Mouse (Mus musculus) midbrain, embryonic 15.5 days (tissue): ENCODE data around the gene Ankrd11. TPM values are rescaled to one million over a fixed set of nuclear protein-coding genes. Genes with fewer than 3 reads are reported as not detected.

ENCODE experiments used
- ATAC-seq: fragments of 200-750 bp; cut with Nextera tagmentation; replicated peaks from 2 replicates; pipeline ENCODE4 v1.8.0; 2017; ENCODE audit warnings: moderate TSS enrichment
- H3K27ac ChIP-seq: fragments of 300-500 bp; sonication (generic); 2 replicates; pipeline ENCODE4 v1.5.1; 2015; ENCODE audit warnings: mild to moderate bottlenecking, inconsistent platforms
- H3K27me3 ChIP-seq: fragments of 300-500 bp; sonication (generic); replicated peaks from 2 replicates; pipeline ENCODE4 v1.6.1; 2015; ENCODE audit warnings: inconsistent platforms
- H3K36me3 ChIP-seq: fragments of 300-500 bp; sonication (generic); replicated peaks from 2 replicates; pipeline ENCODE4 v1.6.1; 2015; ENCODE audit warnings: inconsistent platforms
- H3K4me1 ChIP-seq: fragments of 300-500 bp; sonication (generic); 2 replicates; pipeline ENCODE4 v1.6.1; 2015; ENCODE audit warnings: inconsistent platforms
- H3K4me2 ChIP-seq: fragments of 300-500 bp; sonication (generic); 2 replicates; pipeline ENCODE4 v1.6.1; 2015; ENCODE audit warnings: inconsistent platforms, mild to moderate bottlenecking, moderate library complexity
- H3K4me3 ChIP-seq: fragments of 300-500 bp; sonication (generic); 2 replicates; pipeline ENCODE4 v1.5.1; 2015; ENCODE audit warnings: mild to moderate bottlenecking, inconsistent platforms
- H3K9ac ChIP-seq: fragments of 300-500 bp; sonication (generic); 2 replicates; pipeline ENCODE4 v1.6.1; 2015; ENCODE audit warnings: mild to moderate bottlenecking, inconsistent platforms
- H3K9me3 ChIP-seq: fragments of 300-500 bp; sonication (generic); 2 replicates; pipeline ENCODE4 v1.6.1; 2016; ENCODE audit warnings: inconsistent platforms
- WGBS: fragments of 180-500 bp; shearing (Covaris S2); methylation state at CpG from one replicate; pipeline ENCODE4 v1.1.7; 2015; ENCODE audit warnings: mixed read lengths; 5-methylcytosine and 5-hydroxymethylcytosine counted together
- polyA plus RNA-seq: library from polyadenylated mRNA; unstranded; fragments of >200 nt; fragmentation: Nextera tagmentation; extraction: Ambion mirVana; gene quantifications from 2 replicates; pipeline ENCODE4 v1.2.1, GENCODE M21; 2015

The Ankrd11 gene
- polyA plus RNA-seq, 1 experiment from 2014 or later, result 69.4 TPM

DNA sequence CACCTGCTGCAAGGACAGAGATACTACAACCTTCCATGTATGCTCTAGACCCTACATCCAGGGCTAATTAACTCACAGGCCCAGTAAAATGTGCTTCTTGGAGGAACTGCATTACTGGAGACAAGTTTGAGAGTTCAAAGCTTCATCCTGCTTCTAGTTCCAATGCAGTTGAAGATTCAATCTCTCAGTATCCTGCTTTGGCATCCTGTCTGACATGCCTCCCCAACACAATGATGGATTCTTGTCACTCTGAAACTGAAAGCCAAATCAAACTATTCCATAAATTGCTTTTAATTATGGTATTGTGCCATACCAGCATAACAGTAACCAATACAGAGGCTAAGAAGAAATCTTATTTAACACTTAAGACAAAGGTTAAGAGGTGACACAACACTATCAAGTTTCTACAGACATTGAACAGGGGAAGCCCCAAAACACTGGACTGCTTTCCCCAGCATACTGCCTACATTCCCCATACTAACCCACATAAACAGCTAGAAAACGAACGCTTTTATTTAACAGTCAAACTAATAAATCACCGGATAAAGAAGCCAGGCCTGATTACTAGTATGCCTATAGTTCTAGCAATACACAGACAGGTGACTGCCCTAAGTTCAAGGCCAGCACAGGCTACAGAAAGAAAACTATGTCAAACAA lies 72.0 kb downstream of the Ankrd11 start:
- Histone ChIP-seq H3K36me3 (no peaks in the 10 kb centered on the region), H3K9me3 (no peaks in the 10 kb centered on the region), H3K4me2 (no peak overlapping the region), H3K27ac (no peak overlapping the region), H3K27me3 (no peaks in the 10 kb centered on the region), H3K9ac (no peak overlapping the region), H3K4me1 (no peaks in the 10 kb centered on the region), H3K4me3 (no peak overlapping the region)
- ATAC-seq, result no peak
- WGBS, result 98% methylated on average over 3 of the region's 3 CpGs

DNA sequence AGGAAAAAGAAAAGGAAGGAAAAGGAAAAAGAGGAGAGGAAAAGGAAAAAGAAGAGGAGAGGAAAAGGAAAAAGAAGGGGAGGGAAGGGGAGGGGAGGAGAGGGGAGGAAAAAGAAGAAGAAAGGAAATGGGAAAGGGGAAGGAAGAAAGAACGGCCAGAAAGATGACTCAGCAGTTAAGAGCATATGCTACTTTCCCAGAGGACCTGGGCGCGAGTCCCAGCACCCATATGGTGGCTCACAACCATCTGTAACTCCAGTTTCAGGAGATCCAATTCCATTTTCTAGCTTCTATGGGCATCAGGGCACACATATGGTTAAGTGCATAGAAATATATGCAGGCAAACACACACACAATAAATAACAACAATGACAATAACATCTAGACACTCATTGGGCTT lies 73.9 kb downstream of the Ankrd11 start:
- Histone ChIP-seq H3K9me3 (no peaks in the 10 kb centered on the region), H3K36me3 (no peaks in the 10 kb centered on the region), H3K4me2 (no peak overlapping the region), H3K27ac (no peak overlapping the region), H3K27me3 (no peaks in the 10 kb centered on the region), H3K4me3 (no peak overlapping the region), H3K4me1 (no peaks in the 10 kb centered on the region), H3K9ac (no peak overlapping the region)
- 97% methylated on average over 3 of the region's 3 CpGs for WGBS
- no peak for ATAC-seq

DNA sequence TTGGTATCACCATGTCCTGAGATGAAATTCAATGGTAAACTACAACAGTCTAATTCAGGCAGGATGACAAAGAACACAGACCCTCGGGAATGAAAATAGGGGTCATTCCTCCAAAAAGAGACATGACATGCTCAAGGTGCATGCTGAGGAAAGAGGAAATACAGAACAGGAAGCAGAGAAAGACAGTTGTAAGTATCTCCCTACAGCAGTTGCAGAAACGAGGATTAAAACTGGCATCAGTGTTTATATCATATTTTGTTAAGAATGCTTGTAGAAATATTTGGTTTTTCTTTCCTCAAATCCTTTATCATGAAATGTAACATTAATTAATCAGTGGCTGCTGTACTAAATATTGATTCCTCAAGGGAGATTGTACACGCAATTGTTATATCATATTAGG lies 75.4 kb downstream of the Ankrd11 start:
- 82% methylated on average over 3 of the region's 3 CpGs for WGBS
- ATAC-seq, result no peak

DNA sequence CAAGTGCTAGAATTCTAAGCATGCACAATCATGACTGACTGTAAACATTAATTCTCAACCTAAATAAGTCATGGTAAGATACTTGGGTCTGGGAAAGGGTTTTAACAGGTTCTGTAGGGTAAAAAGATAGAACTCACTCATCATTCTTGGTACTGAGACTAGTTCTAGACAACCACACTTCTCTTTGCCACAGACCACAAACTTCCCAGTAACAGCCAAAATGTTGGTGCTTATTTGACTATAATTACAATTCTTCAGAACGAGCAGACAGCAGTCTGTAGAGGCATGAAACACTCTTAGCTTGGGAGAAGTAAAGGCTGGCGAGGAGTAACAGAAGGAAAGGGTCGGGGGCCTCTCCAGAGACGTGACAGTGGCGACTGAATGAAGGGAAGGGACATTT lies 80.0 kb downstream of the Ankrd11 start:
- no peaks in the 10 kb centered on the region for H3K36me3 ChIP-seq
- H3K9me3 ChIP-seq, result no peaks in the 10 kb centered on the region
- no peak overlapping the region for H3K9ac ChIP-seq
- WGBS, result 52% methylated on average over 5 of the region's 5 CpGs
- H3K27me3 ChIP-seq, result no peaks in the 10 kb centered on the region
- H3K27ac ChIP-seq, result no peak overlapping the region
- no peak for ATAC-seq
- peaks cover 18% of the 10 kb centered on the region for H3K4me1 ChIP-seq
- no peak overlapping the region for H3K4me2 ChIP-seq
- no peak overlapping the region for H3K4me3 ChIP-seq

More for the DNA sequence above, 75.4 kb downstream of the Ankrd11 start:
- Histone ChIP-seq H3K9me3 (no peaks in the 10 kb centered on the region), H3K27ac (no peak overlapping the region), H3K9ac (no peak overlapping the region), H3K4me1 (peaks cover 9% of the 10 kb centered on the region; the same call in 1 of the 2 replicates), H3K27me3 (no peaks in the 10 kb centered on the region), H3K4me3 (no peak overlapping the region), H3K4me2 (no peak overlapping the region), H3K36me3 (no peaks in the 10 kb centered on the region)

DNA sequence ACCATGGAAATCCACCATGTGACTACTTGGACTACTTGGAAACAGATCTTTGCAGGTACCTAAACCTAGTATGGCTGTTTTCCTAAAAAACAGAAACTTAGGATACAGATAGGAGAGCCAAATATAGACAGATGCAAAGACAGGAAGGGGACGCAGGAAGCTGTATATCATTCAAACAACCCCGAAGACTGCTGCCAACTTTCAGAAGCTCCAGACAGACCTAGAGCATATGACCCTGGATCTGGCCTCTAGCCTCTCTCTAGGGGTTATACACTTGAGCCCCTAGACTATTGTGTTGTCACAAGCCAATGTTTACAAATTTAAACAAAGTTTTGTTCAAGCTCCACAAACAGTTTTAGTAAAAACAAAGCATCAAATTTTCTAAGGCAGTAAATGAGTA lies 80.6 kb downstream of the Ankrd11 start:
- WGBS, result 77% methylated on average over 2 of the region's 2 CpGs
- no peak for ATAC-seq
- H3K9me3 ChIP-seq, result no peaks in the 10 kb centered on the region

DNA sequence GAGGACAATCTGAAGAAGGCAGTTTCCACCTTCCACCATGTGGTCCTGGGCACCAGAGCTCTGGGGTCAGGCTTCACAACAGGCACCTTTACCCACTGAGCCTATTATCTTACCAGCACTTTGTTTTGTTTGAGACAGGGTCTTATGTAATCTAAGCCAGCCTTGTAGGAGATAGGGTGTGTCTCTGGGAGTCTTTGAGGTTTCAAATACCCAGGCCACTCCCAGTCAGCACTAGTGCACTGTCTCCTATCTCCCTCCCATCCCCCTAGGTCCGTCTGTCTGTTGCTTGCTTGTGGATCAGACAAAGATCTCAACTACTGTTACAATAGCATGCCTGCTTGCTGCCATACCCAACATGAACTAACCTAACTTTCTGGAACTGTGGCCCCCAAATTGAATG lies 81.1 kb downstream of the Ankrd11 start:
- no peak for ATAC-seq
- WGBS, result 23% methylated on average over 1 of the region's 1 CpGs
- Histone ChIP-seq H3K4me2 (no peak overlapping the region), H3K27ac (no peak overlapping the region), H3K27me3 (no peaks in the 10 kb centered on the region), H3K9ac (no peak overlapping the region), H3K4me1 (peaks cover 18% of the 10 kb centered on the region), H3K9me3 (no peaks in the 10 kb centered on the region), H3K4me3 (no peak overlapping the region), H3K36me3 (no peaks in the 10 kb centered on the region)

More for the DNA sequence above, 80.6 kb downstream of the Ankrd11 start:
- H3K9ac ChIP-seq, result no peak overlapping the region
- no peak overlapping the region for H3K4me3 ChIP-seq
- no peak overlapping the region for H3K27ac ChIP-seq
- no peaks in the 10 kb centered on the region for H3K27me3 ChIP-seq
- H3K36me3 ChIP-seq, result no peaks in the 10 kb centered on the region
- no peak overlapping the region for H3K4me2 ChIP-seq
- peaks cover 18% of the 10 kb centered on the region for H3K4me1 ChIP-seq

DNA sequence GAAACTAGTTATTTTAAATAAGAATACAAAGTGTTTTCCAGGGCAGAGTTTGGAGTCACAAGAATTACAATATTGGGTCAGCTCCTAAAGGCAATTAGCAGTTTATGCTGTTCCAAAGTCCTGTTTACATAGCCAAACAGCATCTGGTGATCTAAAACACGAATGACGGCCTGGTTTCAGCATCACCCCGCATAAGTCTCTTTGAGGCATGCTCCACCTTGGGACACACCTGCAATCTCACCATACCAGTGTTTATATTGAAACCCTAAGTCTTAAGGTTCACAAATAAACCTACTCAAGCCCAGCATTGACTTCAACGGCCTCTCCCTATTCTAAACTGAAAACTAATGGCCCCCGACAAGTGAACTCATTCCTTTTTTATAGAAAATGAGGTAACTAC lies 81.8 kb downstream of the Ankrd11 start:
- Histone ChIP-seq H3K36me3 (no peaks in the 10 kb centered on the region), H3K4me3 (no peak overlapping the region), H3K9ac (no peak overlapping the region), H3K27me3 (no peaks in the 10 kb centered on the region), H3K4me1 (peaks cover 18% of the 10 kb centered on the region), H3K27ac (no peak overlapping the region), H3K9me3 (no peaks in the 10 kb centered on the region), H3K4me2 (no peak overlapping the region)
- ATAC-seq, result no peak
- WGBS, result 90% methylated on average over 5 of the region's 5 CpGs

DNA sequence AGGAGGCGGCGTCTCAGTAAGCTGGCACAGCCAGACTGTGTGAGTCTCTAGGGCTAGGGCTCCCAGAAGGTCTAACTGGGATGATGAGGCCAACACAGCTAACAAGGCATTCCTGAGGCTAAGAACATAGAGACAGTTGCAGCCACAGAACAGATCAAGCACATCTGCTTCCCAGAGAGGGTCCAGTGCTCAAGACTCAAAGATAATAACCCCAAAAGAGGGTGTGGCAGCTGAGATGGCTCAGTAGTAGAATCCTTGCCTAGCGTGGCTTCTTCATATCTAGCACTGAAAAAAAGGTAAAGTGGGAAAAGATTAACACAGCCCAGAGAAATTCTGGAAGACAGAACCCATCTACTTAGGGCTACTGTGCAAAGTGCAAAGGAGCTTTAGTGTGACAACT lies 86.1 kb downstream of the Ankrd11 start:
- 93% methylated on average over 3 of the region's 3 CpGs for WGBS
- H3K9ac ChIP-seq, result no peak overlapping the region
- peaks cover 13% of the 10 kb centered on the region; the same call in 1 of the 2 replicates for H3K4me1 ChIP-seq
- no peak overlapping the region for H3K4me2 ChIP-seq
- H3K36me3 ChIP-seq, result no peaks in the 10 kb centered on the region
- no peaks in the 10 kb centered on the region for H3K9me3 ChIP-seq
- H3K4me3 ChIP-seq, result no peak overlapping the region
- no peaks in the 10 kb centered on the region for H3K27me3 ChIP-seq
- H3K27ac ChIP-seq, result no peak overlapping the region
- ATAC-seq, result no peak

DNA sequence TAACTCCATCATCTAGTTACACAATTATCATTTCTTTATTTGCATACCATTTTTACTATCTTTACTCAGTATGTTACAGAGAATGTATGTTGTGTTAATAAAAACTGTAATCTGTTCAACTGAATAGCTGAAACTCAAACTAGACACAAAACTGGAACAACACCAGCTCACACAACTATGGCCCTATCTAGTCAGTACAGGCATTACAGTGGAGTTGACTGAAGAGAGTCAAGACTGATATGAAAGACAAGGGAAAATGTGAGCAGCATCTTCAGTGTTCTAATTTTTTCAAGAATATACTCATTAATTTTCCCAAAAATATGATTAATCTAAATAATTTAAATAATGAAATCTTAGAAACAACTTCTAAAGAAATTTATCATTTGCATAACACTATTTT lies 86.9 kb downstream of the Ankrd11 start:
- Histone ChIP-seq H3K36me3 (no peaks in the 10 kb centered on the region), H3K4me2 (no peak overlapping the region), H3K9me3 (no peaks in the 10 kb centered on the region), H3K27ac (no peak overlapping the region), H3K9ac (no peak overlapping the region), H3K4me3 (no peak overlapping the region), H3K4me1 (peaks cover 11% of the 10 kb centered on the region; the same call in 1 of the 2 replicates), H3K27me3 (no peaks in the 10 kb centered on the region)
- ATAC-seq, result no peak

DNA sequence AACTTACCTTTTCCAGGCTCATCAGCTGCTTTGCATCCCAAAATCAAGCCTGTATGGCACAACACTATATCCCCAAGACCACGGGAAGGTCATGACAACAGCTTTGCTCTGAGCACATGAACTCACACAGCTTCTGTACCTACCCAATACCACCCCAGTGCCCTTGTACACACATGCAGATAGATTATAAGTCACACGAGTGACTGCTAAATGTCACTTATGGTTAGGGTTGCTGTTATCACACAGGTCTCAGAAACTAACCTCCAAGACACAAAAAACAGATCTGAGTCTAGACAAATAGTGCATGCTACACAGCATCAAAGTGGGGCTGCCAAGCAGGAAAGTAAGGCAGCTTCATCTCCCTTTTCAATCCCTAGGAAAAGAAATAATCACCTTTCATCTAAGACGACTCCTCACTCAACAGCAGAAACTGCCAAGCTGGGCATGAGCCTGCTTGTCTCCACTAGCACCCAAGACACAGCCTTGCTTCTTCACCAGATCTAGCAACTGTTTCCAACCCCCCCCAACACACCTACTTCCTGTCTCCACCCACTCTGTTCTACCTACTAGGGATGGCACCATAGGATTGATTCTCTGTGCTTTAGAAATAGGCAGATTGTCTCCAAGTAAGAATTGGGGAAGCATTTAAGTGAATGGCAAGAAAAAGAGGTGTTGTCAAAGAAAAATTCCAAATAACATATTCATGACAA lies 87.8 kb downstream of the Ankrd11 start:
- 88% methylated on average over 3 of the region's 3 CpGs for WGBS
- no peak for ATAC-seq
- H3K9ac ChIP-seq, result no peak overlapping the region
- no peak overlapping the region for H3K4me2 ChIP-seq
- H3K9me3 ChIP-seq, result no peaks in the 10 kb centered on the region
- H3K27me3 ChIP-seq, result no peaks in the 10 kb centered on the region
- H3K4me3 ChIP-seq, result no peak overlapping the region
- H3K36me3 ChIP-seq, result no peaks in the 10 kb centered on the region
- H3K27ac ChIP-seq, result no peak overlapping the region
- H3K4me1 ChIP-seq, result peaks cover 21% of the 10 kb centered on the region

DNA sequence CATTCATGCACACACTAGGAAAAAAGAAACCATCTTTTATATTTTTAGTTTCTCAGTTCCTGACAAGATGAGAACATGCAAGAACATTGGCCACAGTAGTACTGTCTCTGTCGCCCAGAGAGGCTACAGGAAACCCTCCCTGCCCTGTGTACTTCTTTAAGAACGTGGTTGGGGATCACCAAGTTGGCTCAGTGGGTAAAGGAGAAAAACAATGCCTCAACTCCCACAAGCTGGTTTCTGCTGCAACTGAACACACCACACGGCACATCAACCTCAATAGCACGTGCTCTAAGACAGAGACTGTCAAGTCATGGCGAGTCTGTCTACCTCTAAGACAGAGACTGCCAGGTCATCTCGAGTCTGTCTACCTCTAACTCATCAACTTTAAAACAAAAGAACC lies 89.0 kb downstream of the Ankrd11 start:
- Histone ChIP-seq H3K27ac (no peak overlapping the region), H3K9me3 (no peaks in the 10 kb centered on the region), H3K27me3 (no peaks in the 10 kb centered on the region), H3K4me2 (no peak overlapping the region), H3K4me1 (peaks cover 25% of the 10 kb centered on the region), H3K4me3 (no peak overlapping the region), H3K36me3 (no peaks in the 10 kb centered on the region), H3K9ac (no peak overlapping the region)
- WGBS, result 95% methylated on average over 6 of the region's 6 CpGs
- no peak for ATAC-seq

DNA sequence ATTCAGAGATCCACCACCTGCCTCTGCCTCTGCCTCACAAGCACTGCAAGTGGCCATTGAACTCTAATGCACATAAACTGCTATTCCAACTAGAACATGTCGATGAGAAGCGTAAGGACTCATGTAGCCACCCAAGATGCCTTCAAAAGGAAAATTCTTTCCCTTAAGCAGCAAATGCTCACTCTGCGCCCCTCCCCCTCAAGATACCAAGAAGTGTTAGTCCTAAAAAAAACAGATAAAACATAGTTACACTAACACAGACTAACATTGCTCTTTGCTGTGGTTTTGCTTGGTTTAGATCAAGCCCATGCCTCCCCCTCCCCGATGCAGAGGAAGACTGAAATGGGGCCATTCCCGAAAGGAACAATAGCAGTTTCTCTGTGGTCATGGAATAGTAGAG lies 90.6 kb downstream of the Ankrd11 start:
- no peak overlapping the region for H3K9ac ChIP-seq
- H3K4me1 ChIP-seq, result peaks cover 25% of the 10 kb centered on the region
- H3K36me3 ChIP-seq, result no peaks in the 10 kb centered on the region
- H3K4me2 ChIP-seq, result no peak overlapping the region
- ATAC-seq, result no peak
- WGBS, result 92% methylated on average over 5 of the region's 5 CpGs
- H3K27ac ChIP-seq, result no peak overlapping the region
- H3K4me3 ChIP-seq, result no peak overlapping the region
- no peaks in the 10 kb centered on the region for H3K9me3 ChIP-seq
- H3K27me3 ChIP-seq, result no peaks in the 10 kb centered on the region

DNA sequence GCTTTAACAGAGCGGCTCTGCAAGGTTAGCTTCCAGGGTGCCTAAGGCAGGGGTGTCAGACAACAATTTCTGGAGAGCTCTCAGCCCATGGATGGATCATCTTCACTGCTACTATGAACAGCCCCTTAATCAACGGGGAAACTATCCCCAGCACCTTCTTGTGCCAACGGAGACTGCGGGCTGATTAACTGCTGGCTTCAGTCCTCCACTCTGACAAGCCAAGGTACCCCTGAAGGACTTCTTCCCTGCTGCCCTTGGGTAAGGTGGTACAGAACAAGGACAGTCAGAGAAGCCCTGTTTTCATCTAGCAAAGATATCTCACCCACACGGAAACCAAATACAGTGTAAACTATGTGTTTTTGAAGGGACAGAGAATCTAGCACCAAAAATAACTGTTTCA lies 92.4 kb downstream of the Ankrd11 start:
- WGBS, result 84% methylated on average over 5 of the region's 5 CpGs
- H3K9me3 ChIP-seq, result no peaks in the 10 kb centered on the region
- H3K4me1 ChIP-seq, result peaks cover 27% of the 10 kb centered on the region
- ATAC-seq, result no peak
- H3K36me3 ChIP-seq, result no peaks in the 10 kb centered on the region
- no peak overlapping the region for H3K4me3 ChIP-seq
- no peak overlapping the region for H3K4me2 ChIP-seq
- no peak overlapping the region for H3K27ac ChIP-seq
- H3K9ac ChIP-seq, result no peak overlapping the region
- H3K27me3 ChIP-seq, result no peaks in the 10 kb centered on the region
